Mouse (Mus musculus): ENCODE results near the gene Slc16a2. TPM values are rescaled to one million over a fixed set of nuclear protein-coding genes. Genes with fewer than 3 reads are reported as not detected.

Slc16a2 gene
- 45.9 TPM for polyA plus RNA-seq (2014; fragmentation: Illumina TruSeq; extraction: RNeasy Lipid Tissue Mini Kit (QIAGEN cat#74804))

DNA sequence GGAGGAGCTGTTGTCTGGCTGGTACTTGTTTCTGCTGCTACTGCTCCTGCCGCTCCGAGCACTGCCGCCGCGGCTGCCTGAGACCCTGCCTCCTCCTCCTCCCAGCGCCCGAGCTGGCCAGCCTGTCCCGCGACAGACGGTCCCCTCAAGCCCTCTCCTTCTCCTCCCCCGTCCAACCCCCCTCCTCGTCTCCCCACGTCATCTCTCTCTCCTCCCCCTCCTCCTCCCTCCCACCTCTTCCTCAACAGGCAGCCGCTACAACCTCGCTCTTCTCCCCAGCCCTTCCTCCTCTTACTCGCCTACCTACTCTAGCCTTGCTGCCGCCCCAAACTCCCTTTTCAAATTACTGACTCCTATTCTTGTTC is at the start of gene Slc16a2:
Slc16a2 (minus strand) TSS at position 152 of the 365 bp plus-strand sequence.

Other genes starting within 250 kb of the Slc16a2 start
- gene Zcchc13, start 191.4 kb downstream of the Slc16a2 start, polyA plus RNA-seq (2014; fragmentation: Illumina TruSeq; extraction: RNeasy Lipid Tissue Mini Kit (QIAGEN cat#74804)): not detected
- gene Rlim, start 159.3 kb upstream of the Slc16a2 start, polyA plus RNA-seq (2014; fragmentation: Illumina TruSeq; extraction: RNeasy Lipid Tissue Mini Kit (QIAGEN cat#74804)): 127 TPM

Measured in ovary, adult 10 weeks (tissue).